Mouse (Mus musculus) mature B cell (primary cell): ENCODE measurements around the gene Dnah17.

Source experiments
- in situ Hi-C: fragments of 300-500 bp; cut with MboI; formaldehyde crosslinking; loops from 2 replicates; pipeline ENCODE4 v1.14.3; 2019

Gene Dnah17

GRCm38 (mm10) chr11:118143731-118144130 lies 13.3 kb upstream of the Dnah17 start:
- in situ Hi-C loops, result loop anchor here (5.0 kb wide), 1 partner anchor 36 kb away; no protein-coding TSS in a partner anchor

- in situ Hi-C loops, result loop anchor here (5.0 kb wide), 1 partner anchor 35 kb away; no protein-coding TSS in a partner anchor
Observed at GRCm38 (mm10) chr11:118142547-118143165, 12.2 kb upstream of the Dnah17 start.

DNA sequence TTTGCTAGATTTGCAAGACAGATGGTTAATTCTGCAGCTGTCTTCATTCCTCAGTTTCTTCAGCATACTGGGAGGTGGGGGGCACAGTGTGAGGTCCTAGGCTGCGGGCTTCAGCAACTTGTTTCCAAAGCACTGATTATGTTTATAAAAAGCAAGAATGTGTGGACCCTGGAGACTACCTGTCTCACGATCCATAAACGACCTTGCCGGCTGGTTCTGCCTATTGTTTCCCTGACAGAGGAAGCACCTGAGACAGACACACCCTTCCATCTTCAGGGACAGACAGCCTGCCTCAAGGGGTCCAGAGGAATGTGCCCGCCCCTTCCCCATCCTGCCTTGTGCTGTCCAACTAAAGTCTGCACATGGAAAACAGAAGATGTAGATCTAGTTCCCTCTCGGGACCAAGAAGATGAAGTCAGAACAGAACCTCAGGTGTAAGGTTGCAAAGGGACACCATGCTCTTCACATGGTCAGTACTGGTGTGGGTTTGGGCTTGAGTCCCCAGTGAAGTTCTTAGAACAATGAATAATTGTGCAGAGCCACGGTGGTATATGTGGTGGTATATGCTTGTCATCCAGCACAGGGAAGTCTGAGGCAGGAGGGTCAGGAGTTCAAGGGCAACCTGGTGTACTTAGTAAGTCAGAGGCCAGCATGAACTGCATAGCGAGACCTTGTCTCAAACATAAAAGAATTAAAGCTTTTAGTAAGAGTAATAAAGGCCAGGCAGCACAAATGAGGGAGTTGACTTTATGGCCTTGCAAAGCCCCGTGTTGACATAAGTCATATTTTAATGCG lies 10.5 kb upstream of the Dnah17 start:
- in situ Hi-C loops, result loop anchor here (5.0 kb wide), 1 partner anchor 34 kb away; no protein-coding TSS in a partner anchor

- in situ Hi-C loops, result no loop called here
Observed at GRCm38 (mm10) chr11:118138347-118138746, 7.9 kb upstream of the Dnah17 start.

DNA sequence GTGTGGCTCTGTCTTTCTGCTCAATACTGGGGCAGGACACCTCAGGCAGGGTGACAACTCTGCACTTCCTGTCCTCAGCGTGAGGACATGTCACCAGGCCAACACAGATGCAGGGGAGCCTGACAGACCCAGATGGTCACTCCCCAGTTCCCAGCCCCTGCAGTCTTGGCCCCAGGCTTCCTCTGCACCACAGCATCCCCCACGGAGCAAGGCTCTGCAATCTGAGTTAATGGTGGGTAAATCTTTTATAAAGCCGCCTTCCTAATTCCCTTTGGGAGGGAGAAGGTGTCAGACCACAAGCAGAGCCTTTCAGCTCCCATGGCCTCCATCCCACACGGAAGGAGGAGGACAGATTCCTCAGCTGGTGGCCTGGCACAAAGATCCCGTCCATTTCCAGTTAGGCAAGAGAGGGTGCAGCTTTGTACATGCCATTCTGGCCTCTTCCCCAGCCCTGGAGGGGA lies 5.8 kb upstream of the Dnah17 start:
- in situ Hi-C loops, result no loop called here

- in situ Hi-C loops, result no loop called here
Observed at GRCm38 (mm10) chr11:118135271-118135670, 4.8 kb upstream of the Dnah17 start.

GRCm38 (mm10) chr11:118133752-118134169 lies 3.3 kb upstream of the Dnah17 start:
- in situ Hi-C loops, result no loop called here

GRCm38 (mm10) chr11:118133133-118133751 lies 2.8 kb upstream of the Dnah17 start:
- in situ Hi-C loops, result no loop called here

DNA sequence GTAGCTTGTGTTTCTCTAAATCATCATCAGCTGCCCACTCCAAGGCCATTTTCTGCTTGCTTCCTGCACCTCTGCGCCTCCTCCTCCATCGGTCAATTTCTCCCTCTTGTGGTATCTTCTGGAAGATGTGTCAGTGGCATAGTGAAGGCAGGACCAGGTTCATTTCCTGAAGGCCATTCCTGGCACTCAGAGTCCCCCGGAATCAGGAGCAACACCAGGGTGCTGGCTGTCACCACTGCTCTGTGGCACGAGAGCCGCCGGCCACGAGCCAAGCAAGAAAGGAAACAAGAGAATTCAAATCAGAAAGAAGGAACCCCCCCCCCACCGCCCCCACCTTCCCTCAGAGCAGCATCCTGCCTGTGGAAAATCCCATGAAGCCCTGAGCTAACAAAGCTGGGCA lies 1.7 kb upstream of the Dnah17 start:
- in situ Hi-C loops, result no loop called here

- in situ Hi-C loops, result no loop called here
Observed at GRCm38 (mm10) chr11:118129812-118130211, 622 bp downstream of the Dnah17 start.

GRCm38 (mm10) chr11:118121592-118121991 lies 8.8 kb downstream of the Dnah17 start:
- in situ Hi-C loops, result no loop called here

GRCm38 (mm10) chr11:118118777-118119176 lies 11.7 kb downstream of the Dnah17 start:
- in situ Hi-C loops, result no loop called here

GRCm38 (mm10) chr11:118114581-118115110 lies 15.8 kb downstream of the Dnah17 start:
- in situ Hi-C loops, result no loop called here

GRCm38 (mm10) chr11:118113516-118114205 lies 16.8 kb downstream of the Dnah17 start:
- in situ Hi-C loops, result no loop called here

GRCm38 (mm10) chr11:118104001-118104400 lies 26.4 kb downstream of the Dnah17 start:
- in situ Hi-C loops, result no loop called here

DNA sequence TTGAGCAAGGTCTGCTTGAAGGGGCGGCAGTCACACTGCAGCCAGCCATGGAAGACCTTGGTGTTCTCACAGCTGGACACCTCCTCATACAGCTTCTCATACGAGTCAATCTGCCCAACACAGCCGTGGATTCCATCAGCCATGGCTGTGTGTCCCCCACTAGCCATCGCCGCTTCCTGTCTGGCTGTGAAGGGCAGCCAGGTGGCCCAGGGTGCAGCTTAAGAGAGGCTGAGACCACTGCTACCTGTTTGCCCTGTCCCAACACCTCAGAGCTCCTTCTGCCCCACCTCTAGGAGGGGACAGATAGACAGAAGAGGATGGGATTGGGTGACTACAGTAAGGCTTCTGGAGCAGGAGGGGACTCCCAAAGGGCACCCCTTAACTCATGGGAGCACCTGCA lies 27.1 kb downstream of the Dnah17 start:
- in situ Hi-C loops, result no loop called here

- in situ Hi-C loops, result no loop called here
Observed at GRCm38 (mm10) chr11:118102838-118103237, 27.6 kb downstream of the Dnah17 start.

GRCm38 (mm10) chr11:118101133-118101532 lies 29.3 kb downstream of the Dnah17 start:
- in situ Hi-C loops, result no loop called here

DNA sequence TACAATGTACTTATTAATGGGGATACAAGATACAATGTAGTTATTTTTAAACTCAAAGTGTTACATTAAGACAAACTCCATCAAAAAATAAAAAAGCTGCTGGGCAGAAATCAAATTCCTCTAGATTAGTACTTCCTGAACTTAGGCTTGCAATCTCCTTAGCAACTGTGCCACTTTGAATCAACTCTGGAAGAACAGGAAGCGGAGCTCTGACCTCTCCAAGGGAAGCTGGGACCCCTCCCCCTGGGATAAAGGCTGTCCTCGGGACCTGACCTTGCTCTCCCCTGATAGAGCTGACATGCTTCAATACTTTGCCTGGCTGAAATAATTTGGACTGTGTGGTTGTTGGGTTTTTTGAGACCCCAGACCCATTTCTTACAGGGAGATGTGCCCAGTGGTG lies 33.7 kb downstream of the Dnah17 start:
- in situ Hi-C loops, result no loop called here

DNA sequence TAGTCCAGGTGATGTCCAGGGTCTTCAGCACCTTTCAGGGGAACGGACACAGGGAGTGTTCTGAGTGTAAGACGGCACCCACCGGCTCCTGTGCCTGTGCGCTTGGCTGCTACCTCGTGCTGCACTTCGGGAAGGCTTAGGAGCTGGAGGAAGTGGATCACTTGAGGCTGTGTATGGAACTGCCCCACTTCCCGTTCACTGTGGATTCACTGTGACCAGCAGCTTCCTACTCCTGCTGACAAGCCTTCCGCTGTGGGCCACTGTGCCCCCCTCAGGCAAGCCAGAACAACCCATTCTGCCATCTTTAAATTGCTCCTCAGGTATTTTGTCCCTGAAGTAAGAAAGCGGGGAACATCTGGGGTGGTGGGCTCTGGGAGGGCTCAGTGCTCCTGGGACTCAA lies 35.4 kb downstream of the Dnah17 start:
- in situ Hi-C loops, result no loop called here

GRCm38 (mm10) chr11:118091002-118091670 lies 39.3 kb downstream of the Dnah17 start:
- in situ Hi-C loops, result no loop called here
